Comparison of ENCODE assay signal across 8 mouse cellular contexts in genomic region chr1:125559721-125560120, GRCm38 (mm10). TPM values are rescaled to one million over a fixed set of nuclear protein-coding genes. Genes with fewer than 3 reads are reported as not detected.
DNase-seq lines count a peak whose midpoint lies in the region; ATAC-seq lines count a peak whose summit lies in the region.

No protein-coding gene starts in this region.

- peak overlapping the region; percentile 99 for H3K4me3 ChIP-seq in heart, embryonic 15.5 days
- H3K4me3 ChIP-seq in hindbrain, embryonic 12.5 days = peak overlapping the region; percentile 85
- peak overlapping the region; percentile 81 for H3K4me3 ChIP-seq in midbrain, embryonic 13.5 days (replicated peaks)

- H3K4me1 ChIP-seq in heart, embryonic 15.5 days (replicated peaks) = peaks cover 14% of the 10 kb centered on the region
- peaks cover 7% of the 10 kb centered on the region for H3K4me1 ChIP-seq in hindbrain, embryonic 12.5 days
- H3K4me1 ChIP-seq in midbrain, embryonic 13.5 days (replicated peaks) = peaks cover 13% of the 10 kb centered on the region

- intact Hi-C loops in left cerebral cortex, postnatal 25 days (cut with DNase I) = loop anchor here (1.0 kb wide), 1 partner anchor 124 kb away; the partner anchor contains the start of gene Actr3

- DNase-seq in heart, adult 8-10 months (ENCODE audit: low spot score) = no peak
- peak; percentile 25 for DNase-seq in MN1 (ENCODE audit: low spot score)
- no peak for DNase-seq in left cerebral cortex, postnatal 25 days (ENCODE audit: low spot score in 2 of 2)
- DNase-seq in urinary bladder, postnatal 14 days (ENCODE audit: low spot score) = no peak
- DNase-seq in layer of hippocampus, adult 18-20 months (ENCODE audit: low spot score in 2 of 2) = no peak

- H3K4me2 ChIP-seq in heart, embryonic 15.5 days = peak overlapping the region; percentile 75
- peak overlapping the region; percentile 77 for H3K4me2 ChIP-seq in hindbrain, embryonic 12.5 days (replicated peaks)
- peak overlapping the region; percentile 70 for H3K4me2 ChIP-seq in midbrain, embryonic 13.5 days (replicated peaks)

- no peak for ATAC-seq in heart, embryonic 15.5 days (replicated peaks; ENCODE audit: insufficient number of reproducible peaks, insufficient read depth, low FRiP score, low read depth)
- ATAC-seq in hindbrain, embryonic 12.5 days (ENCODE audit: low FRiP score) = no peak
- ATAC-seq in midbrain, embryonic 13.5 days = no peak

- H3K9me3 ChIP-seq in heart, embryonic 15.5 days (replicated peaks) = no peaks in the 10 kb centered on the region
- H3K9me3 ChIP-seq in hindbrain, embryonic 12.5 days (replicated peaks) = no peaks in the 10 kb centered on the region
- no peaks in the 10 kb centered on the region for H3K9me3 ChIP-seq in midbrain, embryonic 13.5 days

- WGBS in heart, embryonic 15.5 days = 8% methylated on average over 2 of the region's 2 CpGs
- WGBS in hindbrain, embryonic 12.5 days = 34% methylated on average over 2 of the region's 2 CpGs
- 32% methylated on average over 2 of the region's 2 CpGs for WGBS in midbrain, embryonic 13.5 days

- H3K9ac ChIP-seq in heart, embryonic 15.5 days = peak overlapping the region; percentile 98
- H3K9ac ChIP-seq in hindbrain, embryonic 12.5 days = peak overlapping the region; percentile 90
- H3K9ac ChIP-seq in midbrain, embryonic 13.5 days (replicated peaks) = peak overlapping the region; percentile 91

- H3K27me3 ChIP-seq in heart, embryonic 15.5 days = no peaks in the 10 kb centered on the region
- H3K27me3 ChIP-seq in hindbrain, embryonic 12.5 days = no peaks in the 10 kb centered on the region
- no peaks in the 10 kb centered on the region for H3K27me3 ChIP-seq in midbrain, embryonic 13.5 days

- no peaks in the 10 kb centered on the region; the same call in 1 of the 2 replicates for H3K36me3 ChIP-seq in heart, embryonic 15.5 days
- H3K36me3 ChIP-seq in hindbrain, embryonic 12.5 days = no peaks in the 10 kb centered on the region
- no peaks in the 10 kb centered on the region for H3K36me3 ChIP-seq in midbrain, embryonic 13.5 days

- peak overlapping the region; percentile 97 for H3K27ac ChIP-seq in heart, embryonic 15.5 days
- H3K27ac ChIP-seq in hindbrain, embryonic 12.5 days = peak overlapping the region; percentile 88
- peak overlapping the region; percentile 90 for H3K27ac ChIP-seq in midbrain, embryonic 13.5 days

RNA-seq across cellular contexts. Expression of gene Slc35f5, which starts 0.7 kb away (rescaled TPM):
- polyA plus RNA-seq in heart, embryonic 15.5 days (2015; fragmentation: Nextera tagmentation; extraction: Ambion mirVana) = 79.7 and 92.9 TPM in 2 replicates
- total RNA-seq in heart, adult 8-10 months (2022) = 100 to 1,000 TPM; 108 to 143 (median 127) TPM
- 34.3 and 36.4 TPM in 2 replicates for polyA plus RNA-seq in hindbrain, embryonic 12.5 days (2016; fragmentation: Nextera tagmentation; extraction: Ambion mirVana)
- polyA plus RNA-seq in midbrain, embryonic 13.5 days (2015; fragmentation: Nextera tagmentation; extraction: Ambion mirVana) = 25.3 and 28.8 TPM in 2 replicates
- total RNA-seq in left cerebral cortex, postnatal 25 days (2021) = 10 to 100 TPM; 24.2 to 24.5 TPM
- 10 to 100 TPM; 23.7 to 29.4 TPM for total RNA-seq in layer of hippocampus, adult 18-20 months (2021)
